Mouse (Mus musculus) cerebellum, postnatal 25 days (tissue): ENCODE results near the gene Fthl17b.
A peak's percentile ranks its signal among the peaks of the same experiment; 100 is the strongest.
"Not testable (repeated sequence)": the region's sequence is repeated elsewhere in the genome, so short reads cannot be mapped to it uniquely, and the experiment has no call there.

Experiments used
- DNase-seq, 2 experiments: peaks; one replicate each; pipeline ENCODE4 v3.0.0; 2021; ENCODE audit warnings: mixed read lengths in 2 of 2

Gene Fthl17b

DNA sequence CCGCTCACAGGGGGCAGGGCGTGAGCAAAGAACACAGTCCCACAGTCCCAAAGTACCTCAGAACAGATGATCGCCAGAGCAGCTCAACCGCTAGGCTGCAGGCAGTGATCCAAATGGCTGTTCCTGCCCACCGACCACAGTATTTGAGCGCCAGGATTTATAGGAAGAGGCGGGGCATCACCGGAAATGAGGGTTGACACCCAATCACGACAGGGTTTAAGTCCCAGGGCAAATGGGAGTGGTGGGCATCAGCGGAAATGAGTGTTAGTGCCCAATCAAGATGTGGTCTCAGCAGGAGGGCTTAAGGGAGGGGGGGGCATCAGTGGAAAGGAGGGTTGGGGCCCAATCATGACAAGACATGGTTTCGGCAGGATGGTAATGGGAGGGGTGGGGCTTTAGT, at the start of gene Fthl17b:
Gene Fthl17b, minus strand, starts transcription at position 101 of the 400 bp plus-strand sequence.
- not testable (repeated sequence) for DNase-seq

DNA sequence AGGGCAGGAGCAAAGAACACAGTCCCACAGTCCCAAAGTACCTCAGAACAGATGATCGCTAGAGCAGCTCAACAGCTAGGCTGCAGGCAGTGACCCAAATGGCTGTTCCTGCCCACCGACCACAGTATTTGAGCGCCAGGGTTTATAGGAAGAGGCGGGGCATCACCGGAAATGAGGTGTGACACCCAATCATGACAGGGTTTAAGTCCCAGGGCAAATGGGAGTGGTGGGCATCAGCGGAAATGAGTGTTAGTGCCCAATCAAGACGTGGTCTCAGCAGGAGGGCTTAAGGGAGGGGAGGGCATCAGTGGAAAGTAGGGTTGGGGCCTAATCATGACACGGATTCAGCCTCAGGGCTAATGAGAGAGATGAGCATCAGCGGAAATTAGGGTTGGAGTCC, 23.9 kb upstream of the Fthl17b start, which contains the start of gene Fthl17d:
Gene Fthl17d, minus strand, starts transcription at position 101 of the 400 bp plus-strand sequence.
- not testable (repeated sequence) for DNase-seq

DNA sequence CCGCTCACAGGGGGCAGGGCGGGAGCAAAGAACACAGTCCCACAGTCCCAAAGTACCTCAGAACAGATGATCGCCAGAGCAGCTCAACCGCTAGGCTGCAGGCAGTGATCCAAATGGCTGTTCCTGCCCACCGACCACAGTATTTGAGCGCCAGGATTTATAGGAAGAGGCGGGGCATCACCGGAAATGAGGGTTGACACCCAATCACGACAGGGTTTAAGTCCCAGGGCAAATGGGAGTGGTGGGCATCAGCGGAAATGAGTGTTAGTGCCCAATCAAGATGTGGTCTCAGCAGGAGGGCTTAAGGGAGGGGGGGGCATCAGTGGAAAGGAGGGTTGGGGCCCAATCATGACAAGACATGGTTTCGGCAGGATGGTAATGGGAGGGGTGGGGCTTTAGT, 13.7 kb upstream of the Fthl17b start, which contains the start of gene Fthl17c:
Gene Fthl17c, minus strand, starts transcription at position 101 of the 400 bp plus-strand sequence.
- DNase-seq, result not testable (repeated sequence)

DNA sequence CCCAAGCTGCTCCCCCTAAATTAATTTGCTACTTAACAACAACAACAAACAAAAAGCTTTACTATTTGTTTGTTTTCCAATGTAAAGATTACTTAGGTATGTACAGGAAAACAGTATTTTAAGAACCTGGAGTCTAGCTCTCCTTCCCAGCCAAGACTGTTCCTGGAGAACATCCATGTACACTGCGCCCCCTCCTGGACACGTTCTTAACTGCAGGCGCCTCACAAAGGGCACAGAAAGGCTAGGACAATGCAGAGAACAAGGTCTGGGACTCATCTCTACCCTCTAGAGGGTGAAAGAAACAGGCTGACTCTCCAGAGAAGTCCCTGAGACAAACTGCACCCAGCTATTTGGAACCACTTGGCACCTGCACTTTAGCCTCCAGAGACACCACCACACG, 1.8 kb upstream of the Fthl17b start:
- DNase-seq, result peak in 1 of 2 experiments; percentile 17

DNA sequence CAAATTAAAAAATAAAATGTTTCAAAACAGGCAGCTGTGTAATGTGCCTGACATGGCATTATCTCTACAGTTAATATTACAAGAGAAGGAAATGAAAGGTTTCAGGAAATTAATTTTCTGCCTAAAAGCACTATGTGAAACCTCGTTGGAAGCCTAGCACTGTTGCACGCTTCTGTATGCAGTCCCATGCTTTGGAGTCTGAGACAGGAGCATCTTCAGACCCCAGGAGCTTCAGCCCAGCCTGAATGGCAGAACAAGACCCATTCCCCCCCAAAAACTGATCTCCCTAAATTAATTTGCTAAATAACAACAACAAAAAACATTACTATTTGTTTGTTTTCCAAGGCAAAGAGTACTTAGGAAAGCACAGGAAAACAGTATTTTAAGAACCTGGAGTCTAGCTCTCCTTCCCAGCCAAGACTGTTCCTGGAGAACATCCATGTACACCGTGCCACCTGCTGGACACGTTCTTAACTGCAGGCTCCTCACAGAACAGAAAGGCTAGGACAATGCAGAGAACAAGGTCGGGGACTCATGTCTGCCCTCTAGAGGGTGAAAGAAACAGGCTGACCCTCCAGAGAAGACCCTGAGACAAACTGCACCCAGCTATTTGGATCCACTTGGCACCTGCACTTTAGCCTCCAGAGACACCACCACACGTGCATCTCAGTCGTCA, 14.5 kb downstream of the Fthl17b start:
- DNase-seq, result peak; percentile 82 to 88

DNA sequence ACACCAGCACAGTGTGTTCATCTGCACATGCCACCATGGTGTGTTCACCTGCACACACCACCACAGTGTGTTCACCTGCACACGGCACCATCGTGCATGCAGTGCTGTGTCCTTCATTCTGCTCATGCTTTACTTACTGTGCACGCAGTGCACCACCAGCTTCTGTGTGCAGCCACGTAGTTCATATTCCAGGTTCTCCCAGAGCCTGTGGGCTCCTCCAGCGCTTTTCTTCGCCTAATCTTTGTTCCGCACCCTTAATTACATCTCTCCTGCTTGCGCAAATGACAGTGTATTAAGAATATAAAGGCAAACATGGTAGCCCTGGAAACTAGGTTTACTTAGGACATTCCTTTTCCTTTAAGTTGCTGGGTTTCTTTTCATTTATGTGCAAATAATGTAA, 18.7 kb downstream of the Fthl17b start:
- no peak for DNase-seq

DNA sequence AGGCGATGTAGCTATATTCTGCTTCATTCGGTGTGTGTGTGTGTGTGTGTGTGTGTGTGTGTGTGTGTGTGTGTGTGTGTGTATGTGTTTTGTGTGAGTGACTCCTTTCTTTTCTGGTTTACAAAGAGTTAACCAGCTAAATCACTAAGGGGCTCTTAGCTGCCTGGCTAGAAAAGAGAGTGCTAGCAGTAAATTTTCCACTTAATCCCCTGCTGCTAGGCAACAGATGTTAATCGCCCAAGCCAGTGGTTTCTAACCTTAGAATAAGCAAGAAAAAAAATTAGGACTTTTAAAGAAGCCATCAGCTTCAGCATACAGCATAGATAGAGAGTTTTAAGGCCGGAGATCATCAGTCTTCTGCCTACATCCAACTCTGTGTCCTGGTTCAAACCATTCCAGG, 35.5 kb downstream of the Fthl17b start:
- no peak for DNase-seq

DNA sequence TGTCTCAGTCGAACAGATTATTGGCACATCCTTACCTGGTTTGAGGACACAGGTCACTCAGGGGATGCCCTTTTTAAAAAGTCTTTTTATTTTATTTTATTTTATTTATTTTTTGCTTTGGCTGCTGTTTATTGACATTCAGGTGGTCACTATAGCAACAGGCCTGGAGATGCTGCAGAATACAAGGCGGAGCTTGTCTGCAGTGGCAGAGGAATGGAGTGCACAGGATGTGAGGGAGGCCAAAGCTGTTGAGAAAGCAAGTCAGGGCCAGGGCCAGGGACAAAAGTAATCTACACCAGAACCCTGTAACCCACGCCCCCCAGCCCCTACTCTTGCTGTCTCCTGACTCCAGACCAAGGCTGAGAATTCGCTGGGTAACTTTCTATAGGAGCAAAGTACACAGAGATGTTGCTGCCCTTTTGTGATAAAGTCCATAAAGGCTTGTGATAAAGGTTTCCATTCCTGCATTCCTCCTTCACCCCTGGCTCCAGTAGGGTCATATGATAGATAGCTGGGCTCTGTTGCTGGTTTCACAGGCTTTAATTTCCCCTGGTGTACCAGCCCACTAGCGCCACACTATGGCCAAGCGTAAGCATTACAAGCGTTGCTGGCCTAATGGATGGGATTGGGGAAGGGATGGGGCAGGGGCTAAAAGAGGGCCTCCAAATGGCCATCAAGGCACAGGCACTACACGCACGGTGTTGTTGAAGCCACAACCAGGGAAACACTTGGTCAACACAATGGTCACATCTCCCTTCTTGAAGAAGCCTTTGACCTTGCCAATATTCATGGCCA, 40.8 kb downstream of the Fthl17b start:
- DNase-seq, result peak in 1 of 2 experiments; percentile 18

DNA sequence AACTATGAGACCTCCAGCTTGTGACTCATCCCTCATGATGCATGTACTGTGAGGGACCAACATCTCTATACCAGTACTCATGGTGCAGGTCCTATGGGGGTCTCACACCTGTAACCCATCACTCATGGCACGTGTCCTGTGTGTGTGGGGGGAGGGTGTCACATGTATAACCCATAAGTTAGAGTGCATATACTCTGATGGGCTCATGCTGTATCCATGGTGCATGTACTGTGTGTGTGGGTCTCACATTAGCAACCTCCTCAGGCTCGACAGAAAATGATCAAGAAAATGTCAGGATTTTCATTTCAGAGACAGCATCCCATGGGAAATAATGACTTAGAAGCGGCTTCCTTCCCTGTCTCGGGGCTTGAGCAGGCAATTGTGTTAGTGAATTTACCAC, 41.7 kb downstream of the Fthl17b start:
- no peak for DNase-seq
